Comparison of ENCODE assay signal across 19 mouse cellular contexts in the genomic region with DNA sequence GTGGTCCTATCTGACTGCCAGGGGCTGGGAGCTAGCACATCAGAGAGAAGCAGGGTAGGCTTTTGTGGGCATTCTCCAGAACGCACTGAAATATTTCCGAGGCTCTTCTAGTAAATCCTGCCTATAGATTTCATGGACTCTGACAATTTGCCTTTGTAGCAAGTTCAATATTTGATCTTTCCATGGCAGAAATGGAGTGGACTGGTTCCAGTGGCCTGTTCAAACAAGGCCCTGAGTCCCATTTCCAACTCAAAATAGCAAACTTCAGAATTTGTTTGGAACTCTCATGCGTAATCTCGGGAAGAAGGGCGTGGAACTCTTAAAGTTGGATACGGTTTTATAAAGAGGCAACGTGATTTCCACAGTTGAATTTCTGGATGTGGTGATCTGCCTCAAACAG. TPM values are rescaled to one million over a fixed set of nuclear protein-coding genes. Genes with fewer than 3 reads are reported as not detected.
"Had no signal": no experiment of that assay in that cellular context is flagged by ENCODE, and none has a peak within 500 bp of the region (broad histone marks: within the 10 kb centered on the region; RNA-seq: fewer than 3 reads in every experiment).

No protein-coding gene starts in this region.

- H3K9me3 ChIP-seq: limb, embryonic 10.5 days; limb, embryonic 13.5 days had no signal

- ATAC-seq: intestine, postnatal 0 days had no signal

- H3K36me3 ChIP-seq: limb, embryonic 10.5 days; limb, embryonic 13.5 days had no signal

- H3K27me3 ChIP-seq: limb, embryonic 13.5 days had no signal

- H3K27ac ChIP-seq: kidney, postnatal 0 days; layer of hippocampus, adult 2 months; limb, embryonic 10.5 days; limb, embryonic 13.5 days had no signal

- H3K4me3 ChIP-seq: layer of hippocampus, adult 2 months; limb, embryonic 10.5 days; limb, embryonic 13.5 days had no signal

- H3K9ac ChIP-seq: limb, embryonic 13.5 days had no signal

- H3K4me2 ChIP-seq: limb, embryonic 13.5 days; midbrain, embryonic 11.5 days had no signal

- H3K4me1 ChIP-seq: limb, embryonic 10.5 days; limb, embryonic 13.5 days had no signal

- DNase-seq: kidney, adult 2 months; kidney, postnatal 25 days; layer of hippocampus, adult 9-11 months; liver; lung, postnatal 10 days; midbrain, embryonic 14.5 days; thymus, postnatal 25 days had no signal

RNA-seq across cellular contexts. Expression of a gene that starts 40.1 kb away (rescaled TPM):
- total RNA-seq: megakaryocyte progenitor cell, adult 5-6 weeks; megakaryocyte-erythroid progenitor cell, adult 5-6 weeks had no signal
- polyA plus RNA-seq: kidney, adult 2 months; large intestine, adult 2 months; limb, embryonic 10.5 days; neural tube, embryonic 11.5 days; small intestine, adult 2 months; spleen, adult 2 months had no signal
